In the genomic region with DNA sequence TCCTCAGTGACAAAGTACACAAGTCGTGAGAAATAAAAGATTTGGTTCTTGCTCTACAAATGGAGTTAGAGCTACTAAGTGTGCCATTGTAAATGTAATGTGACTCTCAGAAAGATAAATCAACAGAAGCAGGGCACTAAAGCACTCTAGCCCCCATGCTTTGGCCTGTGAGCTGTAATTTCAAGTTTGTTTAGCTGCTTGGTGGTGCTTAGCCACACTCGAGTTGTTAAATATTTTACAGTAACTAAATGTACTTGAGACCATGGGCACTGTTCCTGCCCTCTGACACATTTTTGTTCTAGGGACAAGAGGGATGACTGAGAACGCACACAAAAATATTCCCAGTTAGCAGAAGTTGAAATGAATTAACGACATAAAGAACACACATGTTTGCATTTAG, we compare ENCODE assay signal across 22 mouse cellular contexts.
DNase-seq lines count a peak whose midpoint lies in the region; ATAC-seq and TF ChIP-seq lines count a peak whose summit lies in the region.
"Had no signal": no experiment of that assay in that cellular context is flagged by ENCODE, and none has a peak within 500 bp of the region (broad histone marks: within the 10 kb centered on the region; RNA-seq: fewer than 3 reads in every experiment).

No protein-coding gene starts in this region.

- no peak for ATAC-seq in embryonic facial prominence, embryonic 12.5 days (ENCODE audit: insufficient number of reproducible peaks, insufficient read depth, low FRiP score, low TSS enrichment)
- ATAC-seq in embryonic facial prominence, embryonic 13.5 days (ENCODE audit: insufficient number of reproducible peaks, insufficient read depth, low FRiP score, low TSS enrichment, low read depth) = no peak
- ATAC-seq in lung, postnatal 0 days = peak; percentile 98
- ATAC-seq: CD4-positive, CD25-positive, alpha-beta regulatory T cell, adult 4 months; forebrain, embryonic 13.5 days; Patski had no signal

- intact Hi-C loops in heart, postnatal 25 days (cut with DNase I) = no loop called here

- 0 out of 2 replicates have a peak, but pooled peaks cover 11% of the 10 kb centered on the region for H3K4me1 ChIP-seq in embryonic facial prominence, embryonic 12.5 days
- H3K4me1 ChIP-seq in embryonic facial prominence, embryonic 10.5 days = peaks cover 9% of the 10 kb centered on the region
- peaks cover 15% of the 10 kb centered on the region for H3K4me1 ChIP-seq in embryonic facial prominence, embryonic 13.5 days
- no peaks in the 10 kb centered on the region for H3K4me1 ChIP-seq in lung, postnatal 0 days (ENCODE audit: insufficient read depth, low read depth, low read length)
- no peaks in the 10 kb centered on the region for H3K4me1 ChIP-seq in heart, embryonic 10.5 days
- H3K4me1 ChIP-seq: forebrain, embryonic 13.5 days; hindbrain, embryonic 12.5 days; midbrain, embryonic 10.5 days had no signal

- H3K27ac ChIP-seq in embryonic facial prominence, embryonic 12.5 days = peak overlapping the region; percentile 41; the same call in 1 of the 2 replicates
- no peak overlapping the region for H3K27ac ChIP-seq in embryonic facial prominence, embryonic 10.5 days (replicated peaks)
- peak overlapping the region; percentile 48; the same call in 1 of the 2 replicates for H3K27ac ChIP-seq in embryonic facial prominence, embryonic 13.5 days
- 0 out of 2 replicates have a peak overlapping the region, but pooled peaks have one; percentile 7 for H3K27ac ChIP-seq in lung, postnatal 0 days (ENCODE audit: low read length)
- no peak overlapping the region for H3K27ac ChIP-seq in heart, embryonic 10.5 days
- H3K27ac ChIP-seq: forebrain, embryonic 13.5 days; hindbrain, embryonic 12.5 days; macrophage; midbrain, embryonic 10.5 days; stomach, postnatal 0 days had no signal

- WGBS in embryonic facial prominence, embryonic 12.5 days = 50% methylated on average over 4 of the region's 4 CpGs
- WGBS in embryonic facial prominence, embryonic 10.5 days = 68% methylated on average over 4 of the region's 4 CpGs
- 34% methylated on average over 4 of the region's 4 CpGs for WGBS in embryonic facial prominence, embryonic 13.5 days
- WGBS in lung, postnatal 0 days = 41% methylated on average over 4 of the region's 4 CpGs
- 81% methylated on average over 4 of the region's 4 CpGs for WGBS in heart, embryonic 10.5 days

- TF ChIP-seq CTCF in lung, postnatal 0 days (IDR thresholded peaks at IDR 0.05) = no peak

- H3K9me3 ChIP-seq in embryonic facial prominence, embryonic 12.5 days = no peaks in the 10 kb centered on the region
- H3K9me3 ChIP-seq in embryonic facial prominence, embryonic 10.5 days = no peaks in the 10 kb centered on the region
- no peaks in the 10 kb centered on the region for H3K9me3 ChIP-seq in embryonic facial prominence, embryonic 13.5 days
- no peaks in the 10 kb centered on the region for H3K9me3 ChIP-seq in lung, postnatal 0 days (ENCODE audit: low read length)
- no peaks in the 10 kb centered on the region for H3K9me3 ChIP-seq in heart, embryonic 10.5 days
- H3K9me3 ChIP-seq: forebrain, embryonic 13.5 days; hindbrain, embryonic 12.5 days; midbrain, embryonic 10.5 days had no signal

- TF ChIP-seq EP300 in lung, postnatal 0 days (IDR thresholded peaks at IDR 0.05) = peak; percentile 98

- no peak for DNase-seq in embryonic facial prominence, embryonic 10.5 days (ENCODE audit: low spot score)
- peak; percentile 11 for DNase-seq in kidney, postnatal 10 days
- DNase-seq in lung, postnatal 0 days (ENCODE audit: low spot score) = peak; percentile 90
- no peak for DNase-seq in heart, embryonic 10.5 days (ENCODE audit: low spot score)
- DNase-seq in heart, postnatal 25 days (ENCODE audit: low spot score) = no peak
- DNase-seq in cerebellum, postnatal 14 days = no peak
- DNase-seq: adrenal gland, postnatal 10 days; cerebellum, adult 9-11 months; heart, postnatal 10 days; left cerebral cortex, postnatal 4 days; liver; right cerebral cortex, postnatal 4 days had no signal

- H3K4me2 ChIP-seq in embryonic facial prominence, embryonic 12.5 days (replicated peaks) = no peak overlapping the region
- H3K4me2 ChIP-seq in embryonic facial prominence, embryonic 13.5 days = no peak overlapping the region
- H3K4me2 ChIP-seq in lung, postnatal 0 days (replicated peaks; ENCODE audit: low read depth, low read length) = no peak overlapping the region
- H3K4me2 ChIP-seq: forebrain, embryonic 13.5 days; heart, embryonic 11.5 days; hindbrain, embryonic 12.5 days had no signal

- no peaks in the 10 kb centered on the region for H3K36me3 ChIP-seq in embryonic facial prominence, embryonic 12.5 days
- no peaks in the 10 kb centered on the region for H3K36me3 ChIP-seq in embryonic facial prominence, embryonic 10.5 days (replicated peaks)
- H3K36me3 ChIP-seq in embryonic facial prominence, embryonic 13.5 days = no peaks in the 10 kb centered on the region
- no peaks in the 10 kb centered on the region for H3K36me3 ChIP-seq in lung, postnatal 0 days (ENCODE audit: insufficient read depth, low read length)
- H3K36me3 ChIP-seq in heart, embryonic 10.5 days = no peaks in the 10 kb centered on the region
- H3K36me3 ChIP-seq: hindbrain, embryonic 12.5 days; midbrain, embryonic 10.5 days had no signal

- H3K9ac ChIP-seq in embryonic facial prominence, embryonic 12.5 days = no peak overlapping the region
- no peak overlapping the region for H3K9ac ChIP-seq in embryonic facial prominence, embryonic 13.5 days
- no peak overlapping the region for H3K9ac ChIP-seq in lung, postnatal 0 days (replicated peaks; ENCODE audit: low read depth)
- H3K9ac ChIP-seq: forebrain, embryonic 13.5 days; hindbrain, embryonic 12.5 days had no signal

- no peaks in the 10 kb centered on the region for H3K27me3 ChIP-seq in embryonic facial prominence, embryonic 12.5 days
- H3K27me3 ChIP-seq in embryonic facial prominence, embryonic 10.5 days (replicated peaks; ENCODE audit: low read depth, poor library complexity, severe bottlenecking) = no peaks in the 10 kb centered on the region
- H3K27me3 ChIP-seq in embryonic facial prominence, embryonic 13.5 days = no peaks in the 10 kb centered on the region
- no peaks in the 10 kb centered on the region for H3K27me3 ChIP-seq in lung, postnatal 0 days (replicated peaks; ENCODE audit: insufficient read depth, low read length)
- H3K27me3 ChIP-seq in heart, embryonic 10.5 days (ENCODE audit: insufficient read depth, poor library complexity, severe bottlenecking) = no peaks in the 10 kb centered on the region
- H3K27me3 ChIP-seq: forebrain, embryonic 13.5 days; hindbrain, embryonic 12.5 days; Patski had no signal

- no peak overlapping the region for H3K4me3 ChIP-seq in embryonic facial prominence, embryonic 12.5 days
- H3K4me3 ChIP-seq in embryonic facial prominence, embryonic 10.5 days = no peak overlapping the region
- H3K4me3 ChIP-seq in embryonic facial prominence, embryonic 13.5 days = no peak overlapping the region
- H3K4me3 ChIP-seq in lung, postnatal 0 days (ENCODE audit: low read depth, low read length) = no peak overlapping the region
- H3K4me3 ChIP-seq in heart, embryonic 10.5 days = no peak overlapping the region
- H3K4me3 ChIP-seq: forebrain, embryonic 13.5 days; hindbrain, embryonic 12.5 days; midbrain, embryonic 10.5 days had no signal

Comparison
In these comparisons a context has a peak if more than half of its experiments do, and no peak if none do; other contexts are left out.
1. H3K27ac ChIP-seq: peak in embryonic facial prominence, embryonic 12.5 days (single experiment), embryonic facial prominence, embryonic 13.5 days (single experiment) and lung, postnatal 0 days (single experiment); none in embryonic facial prominence, embryonic 10.5 days (single experiment) and heart, embryonic 10.5 days (single experiment).
2. DNase-seq: peak in kidney, postnatal 10 days (single experiment) and lung, postnatal 0 days (single experiment); none in embryonic facial prominence, embryonic 10.5 days (single experiment), heart, embryonic 10.5 days (single experiment), heart, postnatal 25 days (single experiment) and cerebellum, postnatal 14 days (0 of 2).